Mouse (Mus musculus): ENCODE data around the gene Prelid3b. TPM values are rescaled to one million over a fixed set of nuclear protein-coding genes. Genes with fewer than 3 reads are reported as not detected.

Gene Prelid3b
- 118 and 123 TPM in 2 replicates for polyA plus RNA-seq (2014; fragmentation: Nextera tagmentation; extraction: Ambion mirVana)

DNA sequence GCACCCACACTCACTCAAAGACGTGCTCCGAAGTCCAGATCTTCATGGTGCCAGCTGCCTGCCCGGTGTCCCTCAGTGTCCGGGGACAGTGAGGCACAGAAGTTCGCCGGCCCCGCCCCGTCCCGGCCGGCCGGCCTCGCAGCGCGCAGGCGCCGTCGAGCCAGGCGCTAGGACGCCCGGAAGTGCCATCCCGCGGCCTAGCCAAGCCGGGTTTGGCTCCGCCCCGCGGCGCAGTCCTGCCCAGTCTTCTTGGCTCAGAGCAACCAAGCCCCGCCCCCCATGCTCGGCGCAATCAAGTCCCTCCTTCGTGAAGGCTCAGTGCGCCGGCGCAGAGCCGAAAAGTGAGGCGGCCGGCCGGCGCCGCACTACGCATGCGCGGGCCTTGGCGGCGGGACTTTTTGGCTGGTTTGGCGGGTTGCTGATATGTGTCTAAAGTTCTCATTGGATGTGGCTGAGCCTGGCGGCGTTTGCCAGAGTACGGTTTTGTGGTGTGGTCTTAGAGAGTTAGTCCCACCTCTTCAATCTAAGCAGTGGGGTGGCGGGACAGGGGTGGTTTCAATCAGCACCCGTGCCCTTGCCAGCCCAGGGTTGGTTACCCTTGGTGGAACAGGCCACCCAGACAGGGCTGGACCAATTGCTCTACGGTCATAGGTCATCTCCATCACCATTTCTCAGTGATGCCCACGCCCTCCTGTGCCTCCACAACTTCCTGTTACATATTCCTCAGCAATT, at the start of gene Prelid3b:
Gene Prelid3b (minus strand): TSS at position 264 of the 732 bp plus-strand sequence.
- H3K27me3 ChIP-seq (ENCODE audit: control insufficient read depth, insufficient read depth, low read length), result no peaks in the 10 kb centered on the region
- peak; percentile 99 for DNase-seq (ENCODE audit: low spot score)
- peak within 1 kb of the TSS; percentile 73; the same call in 1 of the 2 replicates for H3K27ac ChIP-seq (replicated peaks; ENCODE audit: low read depth, low read length)
- peaks cover 4% of the 10 kb centered on the region for H3K36me3 ChIP-seq (ENCODE audit: control insufficient read depth, insufficient read depth, low read length)
- no peaks in the 10 kb centered on the region for H3K9me3 ChIP-seq (ENCODE audit: control insufficient read depth, low read length)
- 0 out of 2 replicates have a peak, but pooled peaks cover 3% of the 10 kb centered on the region for H3K4me1 ChIP-seq (ENCODE audit: control insufficient read depth, insufficient read depth, low read length)
- ATAC-seq (ENCODE audit: insufficient number of reproducible peaks, low FRiP score, low TSS enrichment, low read depth), result peak; percentile 97
- peak within 1 kb of the TSS; percentile 60 for H3K4me3 ChIP-seq (ENCODE audit: low read depth, low read length)
- peak within 1 kb of the TSS; percentile 75 for H3K4me2 ChIP-seq (ENCODE audit: low read depth, severe bottlenecking)
- peak within 1 kb of the TSS; percentile 81 for H3K9ac ChIP-seq (ENCODE audit: low read length)
- WGBS, result under 1% methylated on average over 53 of the region's 53 CpGs

DNA sequence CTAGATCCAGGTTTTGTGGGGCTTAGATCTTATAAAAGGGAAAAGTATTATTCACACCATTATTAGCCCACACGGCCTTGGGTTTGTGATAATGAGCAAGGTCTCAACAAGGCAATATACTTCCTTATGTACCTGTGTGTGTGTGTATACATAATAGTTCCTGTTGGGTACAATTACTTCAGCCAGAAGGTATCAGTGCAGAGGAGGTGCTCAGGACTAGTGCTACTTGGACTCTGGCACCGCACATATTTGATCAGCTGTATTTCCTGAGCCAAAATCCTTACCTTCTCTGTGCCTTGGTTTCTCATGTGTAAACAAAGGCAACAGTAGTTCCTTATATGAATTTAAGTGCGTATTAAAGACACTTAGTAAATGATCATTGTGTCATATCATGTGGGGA, 49.3 kb upstream of the Prelid3b start:
- ATAC-seq (ENCODE audit: insufficient number of reproducible peaks, low FRiP score, low TSS enrichment, low read depth), result no peak

DNA sequence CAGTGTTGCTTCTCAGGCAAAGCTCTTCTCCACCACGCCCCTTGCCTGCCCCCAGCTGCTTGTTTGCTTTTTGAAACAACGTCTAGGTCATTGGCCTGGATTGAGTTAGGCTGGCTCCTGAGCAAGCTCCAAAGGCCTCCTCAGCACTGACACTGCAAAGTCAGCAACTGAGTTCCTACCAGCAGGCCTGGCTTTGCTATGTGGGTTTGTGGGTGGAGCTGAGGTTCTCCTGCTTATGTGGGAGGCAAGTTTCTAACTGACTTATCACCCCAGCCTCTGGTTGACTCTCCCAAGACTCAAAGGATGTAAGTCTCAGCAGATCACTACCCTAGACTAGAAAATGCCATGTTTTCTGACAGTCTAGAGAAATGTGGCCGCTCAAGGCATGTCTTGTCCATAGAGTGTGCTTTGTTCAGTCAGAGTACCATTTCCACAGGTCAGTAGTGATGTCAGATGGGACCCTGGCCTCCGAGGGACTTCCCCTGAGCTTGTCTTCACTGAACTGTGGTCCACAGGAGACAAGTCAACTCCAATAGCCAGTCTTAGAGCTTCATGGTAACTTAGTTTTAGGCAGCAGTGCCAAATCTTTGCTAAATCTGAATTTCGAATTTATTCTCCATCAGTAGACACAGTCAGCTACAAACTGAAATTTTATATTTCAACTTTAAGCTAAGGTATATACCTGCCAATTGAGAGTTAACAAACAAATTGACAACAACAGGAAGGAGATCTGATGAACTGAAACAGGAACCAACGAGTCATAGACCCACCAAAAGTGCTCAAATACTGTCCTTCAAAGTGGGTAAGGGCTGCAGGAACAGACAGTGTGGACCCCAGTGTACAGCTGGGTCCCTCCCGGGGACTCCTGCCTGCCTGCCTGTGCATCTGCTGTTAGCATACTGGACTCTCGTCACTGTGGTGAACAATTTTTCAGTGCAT, 44.5 kb upstream of the Prelid3b start:
- ATAC-seq (ENCODE audit: insufficient number of reproducible peaks, low FRiP score, low TSS enrichment, low read depth), result no peak

More for the DNA sequence above, 49.3 kb upstream of the Prelid3b start:
- no peaks in the 10 kb centered on the region for H3K9me3 ChIP-seq (ENCODE audit: control insufficient read depth, low read length)
- H3K4me1 ChIP-seq (ENCODE audit: control insufficient read depth, insufficient read depth, low read length), result no peaks in the 10 kb centered on the region
- no peaks in the 10 kb centered on the region for H3K27me3 ChIP-seq (ENCODE audit: control insufficient read depth, insufficient read depth, low read length)
- no peak overlapping the region for H3K9ac ChIP-seq (ENCODE audit: low read length)
- WGBS, result 91% methylated on average over 3 of the region's 3 CpGs
- no peak overlapping the region for H3K4me2 ChIP-seq (ENCODE audit: low read depth, severe bottlenecking)
- no peak for DNase-seq (ENCODE audit: low spot score)
- H3K36me3 ChIP-seq (ENCODE audit: control insufficient read depth, insufficient read depth, low read length), result no peaks in the 10 kb centered on the region
- H3K27ac ChIP-seq (replicated peaks; ENCODE audit: low read depth, low read length), result no peak overlapping the region
- no peak overlapping the region for H3K4me3 ChIP-seq (ENCODE audit: low read depth, low read length)

GRCm38 (mm10) chr2:174514887-174515286, 42.0 kb upstream of the Prelid3b start:
- WGBS, result 82% methylated on average over 4 of the region's 4 CpGs
- no peaks in the 10 kb centered on the region for H3K27me3 ChIP-seq (ENCODE audit: control insufficient read depth, insufficient read depth, low read length)

More for the DNA sequence above, 44.5 kb upstream of the Prelid3b start:
- Histone ChIP-seq H3K27me3 (ENCODE audit: control insufficient read depth, insufficient read depth, low read length) (no peaks in the 10 kb centered on the region), H3K4me2 (ENCODE audit: low read depth, severe bottlenecking) (no peak overlapping the region), H3K9me3 (ENCODE audit: control insufficient read depth, low read length) (no peaks in the 10 kb centered on the region), H3K4me1 (ENCODE audit: control insufficient read depth, insufficient read depth, low read length) (no peaks in the 10 kb centered on the region), H3K27ac (replicated peaks; ENCODE audit: low read depth, low read length) (no peak overlapping the region), H3K36me3 (ENCODE audit: control insufficient read depth, insufficient read depth, low read length) (no peaks in the 10 kb centered on the region), H3K9ac (ENCODE audit: low read length) (no peak overlapping the region), H3K4me3 (ENCODE audit: low read depth, low read length) (no peak overlapping the region)
- no peak for DNase-seq (ENCODE audit: low spot score)
- WGBS, result 73% methylated on average over 8 of the region's 8 CpGs

GRCm38 (mm10) chr2:174513827-174514226, 40.9 kb upstream of the Prelid3b start:
- WGBS, result 88% methylated on average over 5 of the region's 5 CpGs
- H3K36me3 ChIP-seq (ENCODE audit: control insufficient read depth, insufficient read depth, low read length), result no peaks in the 10 kb centered on the region
- no peak overlapping the region for H3K27ac ChIP-seq (replicated peaks; ENCODE audit: low read depth, low read length)
- H3K4me3 ChIP-seq (ENCODE audit: low read depth, low read length), result no peak overlapping the region
- ATAC-seq (ENCODE audit: insufficient number of reproducible peaks, low FRiP score, low TSS enrichment, low read depth), result no peak
- H3K4me2 ChIP-seq (ENCODE audit: low read depth, severe bottlenecking), result no peak overlapping the region
- H3K9me3 ChIP-seq (ENCODE audit: control insufficient read depth, low read length), result no peaks in the 10 kb centered on the region
- no peak overlapping the region for H3K9ac ChIP-seq (ENCODE audit: low read length)
- DNase-seq (ENCODE audit: low spot score), result no peak
- H3K27me3 ChIP-seq (ENCODE audit: control insufficient read depth, insufficient read depth, low read length), result no peaks in the 10 kb centered on the region
- no peaks in the 10 kb centered on the region for H3K4me1 ChIP-seq (ENCODE audit: control insufficient read depth, insufficient read depth, low read length)

More at GRCm38 (mm10) chr2:174514887-174515286, 42.0 kb upstream of the Prelid3b start:
- no peak overlapping the region for H3K4me2 ChIP-seq (ENCODE audit: low read depth, severe bottlenecking)
- H3K4me1 ChIP-seq (ENCODE audit: control insufficient read depth, insufficient read depth, low read length), result no peaks in the 10 kb centered on the region
- H3K4me3 ChIP-seq (ENCODE audit: low read depth, low read length), result no peak overlapping the region
- H3K27ac ChIP-seq (replicated peaks; ENCODE audit: low read depth, low read length), result no peak overlapping the region
- no peaks in the 10 kb centered on the region for H3K9me3 ChIP-seq (ENCODE audit: control insufficient read depth, low read length)
- ATAC-seq (ENCODE audit: insufficient number of reproducible peaks, low FRiP score, low TSS enrichment, low read depth) (no peak), DNase-seq (ENCODE audit: low spot score) (no peak)
- no peaks in the 10 kb centered on the region for H3K36me3 ChIP-seq (ENCODE audit: control insufficient read depth, insufficient read depth, low read length)
- H3K9ac ChIP-seq (ENCODE audit: low read length), result no peak overlapping the region

DNA sequence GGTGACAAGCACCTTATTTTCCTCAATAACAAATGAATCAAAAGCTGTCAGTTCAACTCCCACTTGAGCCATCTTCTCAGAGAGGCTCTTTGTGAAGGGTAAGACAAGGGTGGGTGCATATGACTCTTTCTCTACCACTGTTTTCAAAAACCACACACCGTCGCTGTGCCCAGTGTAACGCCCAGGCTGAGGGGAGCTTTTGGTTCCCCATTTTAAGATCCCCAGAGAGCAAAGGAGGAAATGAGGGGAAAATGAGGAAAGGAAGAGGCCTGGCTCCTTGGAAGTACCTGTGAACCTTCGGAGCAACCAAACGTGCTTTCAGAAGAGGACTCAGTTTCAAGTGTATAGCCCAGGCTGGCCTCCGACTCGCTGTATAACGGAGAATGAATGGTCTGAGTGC, 36.9 kb upstream of the Prelid3b start:
- DNase-seq (ENCODE audit: low spot score) (no peak), ATAC-seq (ENCODE audit: insufficient number of reproducible peaks, low FRiP score, low TSS enrichment, low read depth) (no peak)
- Histone ChIP-seq H3K27me3 (ENCODE audit: control insufficient read depth, insufficient read depth, low read length) (no peaks in the 10 kb centered on the region), H3K27ac (replicated peaks; ENCODE audit: low read depth, low read length) (no peak overlapping the region), H3K4me2 (ENCODE audit: low read depth, severe bottlenecking) (no peak overlapping the region), H3K9me3 (ENCODE audit: control insufficient read depth, low read length) (no peaks in the 10 kb centered on the region), H3K9ac (ENCODE audit: low read length) (no peak overlapping the region), H3K4me3 (ENCODE audit: low read depth, low read length) (no peak overlapping the region), H3K36me3 (ENCODE audit: control insufficient read depth, insufficient read depth, low read length) (no peaks in the 10 kb centered on the region), H3K4me1 (ENCODE audit: control insufficient read depth, insufficient read depth, low read length) (no peaks in the 10 kb centered on the region)
- 86% methylated on average over 8 of the region's 8 CpGs for WGBS

DNA sequence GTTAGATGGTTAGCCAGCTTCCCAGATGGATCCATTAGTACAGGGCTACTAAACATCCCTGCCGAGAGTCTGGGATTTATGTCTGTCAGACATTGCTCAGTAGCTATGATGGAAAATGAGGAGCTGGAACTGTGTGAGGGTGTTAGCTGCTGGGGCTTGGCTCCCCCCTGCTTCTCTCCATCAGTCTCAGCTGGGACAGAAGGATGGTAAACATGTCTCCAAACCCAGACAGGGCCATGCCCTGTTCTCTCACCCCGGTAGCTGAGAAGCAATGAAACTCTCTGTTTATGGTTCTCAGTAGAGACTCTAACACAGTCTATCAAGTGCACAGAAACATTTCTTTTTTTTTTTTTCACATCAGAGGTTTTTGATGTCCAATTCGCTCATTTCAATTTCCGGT, 35.1 kb upstream of the Prelid3b start:
- H3K27ac ChIP-seq (replicated peaks; ENCODE audit: low read depth, low read length), result no peak overlapping the region
- no peaks in the 10 kb centered on the region for H3K9me3 ChIP-seq (ENCODE audit: control insufficient read depth, low read length)
- DNase-seq (ENCODE audit: low spot score) (no peak), ATAC-seq (ENCODE audit: insufficient number of reproducible peaks, low FRiP score, low TSS enrichment, low read depth) (no peak)
- no peak overlapping the region for H3K4me2 ChIP-seq (ENCODE audit: low read depth, severe bottlenecking)
- WGBS, result 83% methylated on average over 4 of the region's 4 CpGs
- no peak overlapping the region for H3K9ac ChIP-seq (ENCODE audit: low read length)
- no peaks in the 10 kb centered on the region for H3K36me3 ChIP-seq (ENCODE audit: control insufficient read depth, insufficient read depth, low read length)
- H3K4me3 ChIP-seq (ENCODE audit: low read depth, low read length), result no peak overlapping the region
- no peaks in the 10 kb centered on the region for H3K27me3 ChIP-seq (ENCODE audit: control insufficient read depth, insufficient read depth, low read length)
- no peaks in the 10 kb centered on the region for H3K4me1 ChIP-seq (ENCODE audit: control insufficient read depth, insufficient read depth, low read length)

GRCm38 (mm10) chr2:174502831-174503460, 30.1 kb upstream of the Prelid3b start:
- Histone ChIP-seq H3K9ac (ENCODE audit: low read length) (no peak overlapping the region), H3K4me1 (ENCODE audit: control insufficient read depth, insufficient read depth, low read length) (no peaks in the 10 kb centered on the region), H3K9me3 (ENCODE audit: control insufficient read depth, low read length) (no peaks in the 10 kb centered on the region), H3K36me3 (ENCODE audit: control insufficient read depth, insufficient read depth, low read length) (no peaks in the 10 kb centered on the region), H3K27ac (replicated peaks; ENCODE audit: low read depth, low read length) (no peak overlapping the region), H3K4me2 (ENCODE audit: low read depth, severe bottlenecking) (no peak overlapping the region), H3K4me3 (ENCODE audit: low read depth, low read length) (no peak overlapping the region), H3K27me3 (ENCODE audit: control insufficient read depth, insufficient read depth, low read length) (no peaks in the 10 kb centered on the region)
- WGBS, result 80% methylated on average over 25 of the region's 25 CpGs
- no peak for ATAC-seq (ENCODE audit: insufficient number of reproducible peaks, low FRiP score, low TSS enrichment, low read depth)
- DNase-seq (ENCODE audit: low spot score), result no peak

Data from limb, embryonic 11.5 days (tissue).